Mouse (Mus musculus) CH12.LX (cell line): ENCODE measurements at regions not wholly inside any gene's neighbourhood (a gene's known extent, or its start where the extent isn't known, plus 50 kb on each side); places are given as distances from the start of the nearest gene placed in this dataset.
A peak's percentile ranks its signal among the peaks of the same experiment; 100 is the strongest.

Experiments
- DNase-seq: peaks from one replicate; pipeline ENCODE4 v3.0.0-alpha.2; 2013; ENCODE audit errors: extremely low read depth
- H3K27ac ChIP-seq: 2 replicates; pipeline ENCODE4 v1.5.1; 2012; ENCODE audit warnings: low read depth, mild to moderate bottlenecking, control low read depth, moderate library complexity; ENCODE audit not compliant: insufficient read depth
- H3K27me3 ChIP-seq: replicated peaks from 2 replicates; pipeline ENCODE3; 2012; ENCODE audit warnings: inconsistent platforms
- H3K36me3 ChIP-seq, 2 experiments: replicated peaks in 1 of 2; 2 replicates each; pipeline versions ENCODE3 to v1.6.1; 2012; ENCODE audit warnings: inconsistent platforms in 1 of 2, low read length in 1 of 2, mild to moderate bottlenecking in 1 of 2, mixed read lengths in 1 of 2, moderate library complexity in 1 of 2; ENCODE audit not compliant: control insufficient read depth in 1 of 2, insufficient read depth in 1 of 2
- H3K4me1 ChIP-seq, 2 experiments: 2 replicates each; pipeline ENCODE4 v1.6.1; 2012; ENCODE audit warnings: inconsistent platforms in 1 of 2, moderate library complexity in 1 of 2; ENCODE audit not compliant: insufficient read depth in 2 of 2, control insufficient read depth in 1 of 2
- H3K4me2 ChIP-seq: 2 replicates; pipeline ENCODE4 v1.6.1; 2012; ENCODE audit warnings: low read depth, mild to moderate bottlenecking, control low read depth; ENCODE audit not compliant: poor library complexity, insufficient read depth, severe bottlenecking
- H3K4me3 ChIP-seq, 3 experiments: fragments of 150-350 bp in 1 of 3; sonication (generic) in 1 of 3; replicated peaks in 1 of 3; 2 replicates each; pipeline versions ENCODE3 to v1.5.1; 2011 to 2012; ENCODE audit warnings: low read depth in 2 of 3, low read length in 2 of 3, mild to moderate bottlenecking in 2 of 3, moderate library complexity in 2 of 3, control low read depth in 1 of 3, improper control_type of control experiment in 1 of 3, inconsistent platforms in 1 of 3, mixed read lengths in 1 of 3; ENCODE audit not compliant: poor library complexity in 1 of 3
- H3K79me2 ChIP-seq: replicated peaks from 2 replicates; pipeline ENCODE4 v1.6.1; 2012; ENCODE audit warnings: mild to moderate bottlenecking, moderate library complexity; ENCODE audit not compliant: control insufficient read depth, poor library complexity, insufficient read depth, severe bottlenecking; ENCODE audit errors: extremely low read depth
- H3K9ac ChIP-seq: 2 replicates; pipeline ENCODE4 v1.6.1; 2012; ENCODE audit warnings: low read depth, mild to moderate bottlenecking, control low read depth, moderate library complexity; ENCODE audit not compliant: insufficient read depth
- H3K9me3 ChIP-seq: replicated peaks from 2 replicates; pipeline ENCODE3; 2012; ENCODE audit warnings: low read length, inconsistent platforms, mixed read lengths
- BHLHE40 ChIP-seq: IDR thresholded peaks from 2 replicates; pipeline ENCODE4 v1.6.1; 2011; ENCODE audit warnings: mild to moderate bottlenecking, low read depth, low read length, improper control_type of control experiment
- CHD1 ChIP-seq: IDR thresholded peaks from 2 replicates; pipeline ENCODE4 v1.6.1; 2012; ENCODE audit warnings: low read depth, low read length, improper control_type of control experiment, inconsistent platforms
- CHD2 ChIP-seq: IDR thresholded peaks from 2 replicates; pipeline ENCODE4 v1.6.1; 2011; ENCODE audit warnings: low read length, improper control_type of control experiment
- EP300 ChIP-seq: IDR thresholded peaks from 2 replicates; pipeline ENCODE4 v1.6.1; 2011; ENCODE audit warnings: low read length, improper control_type of control experiment
- ETS1 ChIP-seq: conservative IDR thresholded peaks from 2 replicates; pipeline ENCODE4 v1.6.1; 2012; ENCODE audit warnings: low read depth, mild to moderate bottlenecking, inconsistent platforms, low read length, improper control_type of control experiment, moderate library complexity
- IRF4 ChIP-seq: IDR thresholded peaks from 2 replicates; pipeline ENCODE4 v1.6.1; 2014; ENCODE audit warnings: low read depth, mild to moderate bottlenecking, inconsistent platforms, low read length, improper control_type of control experiment
- JUND ChIP-seq: conservative IDR thresholded peaks from 2 replicates; pipeline ENCODE4 v1.6.1; 2011; ENCODE audit warnings: low read depth, low read length, improper control_type of control experiment
- MEF2A ChIP-seq: IDR thresholded peaks from 2 replicates; pipeline ENCODE4 v1.6.1; 2014; ENCODE audit warnings: low read depth, mild to moderate bottlenecking, inconsistent platforms, low read length, improper control_type of control experiment, borderline replicate concordance
- MXI1 ChIP-seq: IDR thresholded peaks from 2 replicates; pipeline ENCODE4 v1.6.1; 2011; ENCODE audit warnings: mild to moderate bottlenecking, low read depth, low read length, improper control_type of control experiment
- MYC ChIP-seq: IDR thresholded peaks from 2 replicates; pipeline ENCODE4 v1.6.1; 2011; ENCODE audit warnings: low read depth, mild to moderate bottlenecking, improper control_type of control experiment, low read length
- NELFE ChIP-seq: IDR thresholded peaks from 2 replicates; pipeline ENCODE4 v1.6.1; 2011; ENCODE audit warnings: low read depth, low read length, improper control_type of control experiment
- NRF1 ChIP-seq: IDR thresholded peaks from 2 replicates; pipeline ENCODE4 v1.6.1; 2014; ENCODE audit warnings: low read depth, mild to moderate bottlenecking, inconsistent platforms, low read length, improper control_type of control experiment, moderate library complexity
- PAX5 ChIP-seq: IDR thresholded peaks from 2 replicates; pipeline ENCODE4 v1.6.1; 2012; ENCODE audit warnings: low read length, inconsistent platforms, mixed read lengths
- POLR2A ChIP-seq: IDR thresholded peaks from 2 replicates; pipeline ENCODE4 v1.6.1; 2011; ENCODE audit warnings: low read depth, mild to moderate bottlenecking, improper control_type of control experiment, low read length
- RAD21 ChIP-seq: IDR thresholded peaks from 2 replicates; pipeline ENCODE4 v1.6.1; 2011; ENCODE audit warnings: low read depth, mild to moderate bottlenecking, low read length, improper control_type of control experiment, moderate library complexity
- SIN3A ChIP-seq: IDR thresholded peaks from 2 replicates; pipeline ENCODE4 v1.6.1; 2012; ENCODE audit warnings: low read length, improper control_type of control experiment, inconsistent platforms
- SMC3 ChIP-seq: IDR thresholded peaks from 2 replicates; pipeline ENCODE4 v1.6.1; 2011; ENCODE audit warnings: low read depth, low read length, improper control_type of control experiment
- TBP ChIP-seq: conservative IDR thresholded peaks from 2 replicates; pipeline ENCODE4 v1.6.1; 2011; ENCODE audit warnings: low read depth, low read length, improper control_type of control experiment
- TCF12 ChIP-seq: IDR thresholded peaks from 2 replicates; pipeline ENCODE4 v1.6.1; 2014; ENCODE audit warnings: low read depth, mild to moderate bottlenecking, inconsistent platforms, low read length, improper control_type of control experiment
- UBTF ChIP-seq: IDR thresholded peaks from 2 replicates; pipeline ENCODE4 v1.6.1; 2012; ENCODE audit warnings: low read depth, mild to moderate bottlenecking, inconsistent platforms, low read length, improper control_type of control experiment, moderate library complexity
- USF1 ChIP-seq: IDR thresholded peaks from 2 replicates; pipeline ENCODE4 v1.6.1; 2014; ENCODE audit warnings: low read depth, mild to moderate bottlenecking, inconsistent platforms, low read length, improper control_type of control experiment
- USF2 ChIP-seq: conservative IDR thresholded peaks from 2 replicates; pipeline ENCODE4 v1.6.1; 2011; ENCODE audit warnings: low read depth, low read length, improper control_type of control experiment
- ZC3H11A ChIP-seq: IDR thresholded peaks from 2 replicates; pipeline ENCODE4 v1.6.1; 2012; ENCODE audit warnings: low read depth, mild to moderate bottlenecking, inconsistent platforms, low read length, improper control_type of control experiment
- ZMIZ1 ChIP-seq: IDR thresholded peaks from 2 replicates; pipeline ENCODE4 v1.6.1; 2012; ENCODE audit warnings: low read depth, mild to moderate bottlenecking, inconsistent platforms, low read length, improper control_type of control experiment
- dilution Hi-C: fragments of 300-500 bp; cut with MboI; formaldehyde crosslinking; loops from 2 replicates; pipeline ENCODE4 v1.14.3; 2020; ENCODE audit warnings: low sequenced_read_pairs; ENCODE audit not compliant: extremely low pct_unique_long_range_greater_than_20kb, extremely low pct_ligation_motif_present
- in situ Hi-C: fragments of 300-500 bp; cut with MboI; formaldehyde crosslinking; loops from 3 replicates; pipeline ENCODE4 v1.14.3; 2019; ENCODE audit warnings: low sequenced_read_pairs, low pct_ligation_motif_present, low pct_unique_long_range_greater_than_20kb, mixed read lengths

DNA sequence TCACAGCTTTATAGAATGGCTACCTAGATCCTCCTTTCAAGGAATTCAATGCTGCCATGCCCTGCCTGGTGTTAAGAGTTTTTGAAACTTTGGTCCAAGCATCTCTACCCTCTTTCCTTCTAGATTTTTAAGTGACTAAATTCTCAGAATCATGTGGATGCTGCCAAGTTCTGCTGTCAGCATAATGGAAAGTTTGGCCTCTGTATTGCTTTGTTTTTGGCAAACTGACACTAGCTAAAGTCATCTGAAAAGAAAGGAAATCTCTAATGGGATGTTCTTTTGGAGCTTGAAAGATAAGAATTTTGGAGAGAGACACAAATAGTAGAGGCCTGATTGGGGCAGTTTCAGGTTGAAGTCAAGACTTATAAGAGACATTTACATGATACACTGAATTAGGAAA, 589.8 kb upstream of the Zeb2 start:
- no peaks in the 10 kb centered on the region for H3K36me3 ChIP-seq
- DNase-seq: no peak
- dilution Hi-C loops (no loop called here), in situ Hi-C loops (no loop called here)
- H3K4me1 ChIP-seq: peaks cover 6 to 8% of the 10 kb centered on the region in 2 experiments
- H3K4me2 ChIP-seq: no peak overlapping the region
- H3K9me3 ChIP-seq: no peaks in the 10 kb centered on the region
- H3K4me3 ChIP-seq: no peak overlapping the region
- H3K79me2 ChIP-seq: no peaks in the 10 kb centered on the region
- H3K27ac ChIP-seq: no peak overlapping the region
- H3K9ac ChIP-seq: no peak overlapping the region
- H3K27me3 ChIP-seq: no peaks in the 10 kb centered on the region
- TF ChIP-seq USF1 (no peak), NELFE (no peak), SIN3A (no peak), CHD2 (no peak), USF2 (no peak), RAD21 (no peak), TBP (no peak)
- TF ChIP-seq, all 38 proteins: peak for 0

DNA sequence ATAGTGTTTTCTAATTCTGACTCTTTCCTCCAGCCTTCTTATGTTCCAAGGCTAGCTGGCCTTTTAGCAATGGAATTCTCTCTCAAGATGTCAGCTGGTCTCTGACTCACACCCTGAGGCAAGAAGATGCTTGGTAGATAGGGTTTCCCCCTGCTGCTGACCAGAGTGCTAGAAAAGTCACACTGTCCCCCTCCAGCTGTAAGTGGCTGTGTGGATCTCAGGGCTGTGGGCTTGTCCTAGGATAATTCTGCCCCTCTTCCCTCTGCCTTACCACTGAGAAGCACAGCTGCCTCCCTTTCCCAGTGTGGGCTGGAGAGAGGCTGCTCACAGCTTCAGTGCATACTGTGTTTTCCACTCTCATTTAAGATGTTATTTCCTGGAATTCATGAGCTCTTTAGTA, 585.3 kb upstream of the Zeb2 start:
- peak; percentile 23 for DNase-seq

DNA sequence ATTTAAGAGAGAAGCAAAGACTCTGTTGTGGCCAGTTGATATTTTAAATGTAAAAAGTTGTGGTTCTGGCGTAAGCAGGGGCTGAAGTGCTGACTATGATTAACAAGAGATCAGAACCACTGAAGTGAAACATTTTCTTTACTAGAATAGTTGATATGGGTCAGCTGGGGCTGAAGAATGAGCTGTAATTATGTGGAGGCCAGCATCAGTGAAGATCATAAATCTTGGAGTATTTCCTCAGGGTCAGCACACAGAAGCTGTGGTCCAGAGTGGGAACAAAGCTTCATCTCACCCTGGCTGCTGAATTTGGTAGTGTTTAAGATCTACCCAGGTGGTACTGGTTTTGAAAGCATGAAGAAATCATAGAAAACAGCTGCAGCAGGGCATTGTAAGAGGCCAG, 583.4 kb upstream of the Zeb2 start:
- Histone ChIP-seq H3K79me2 (no peaks in the 10 kb centered on the region), H3K4me2 (no peak overlapping the region), H3K27me3 (no peaks in the 10 kb centered on the region), H3K9me3 (no peaks in the 10 kb centered on the region), H3K4me3 (no peak overlapping the region), H3K36me3 (no peaks in the 10 kb centered on the region), H3K27ac (no peak overlapping the region), H3K9ac (no peak overlapping the region), H3K4me1 (peaks cover 10 to 15% of the 10 kb centered on the region in 2 experiments)
- TF ChIP-seq USF1 (no peak), TCF12 (no peak), SMC3 (no peak), ZMIZ1 (no peak), TBP (no peak), NELFE (no peak), ETS1 (no peak), EP300 (no peak), USF2 (no peak), NRF1 (no peak), SIN3A (no peak), RAD21 (no peak), CHD2 (no peak)
- DNase-seq: no peak
- in situ Hi-C loops: no loop called here
- dilution Hi-C loops: no loop called here

More for the DNA sequence above, 585.3 kb upstream of the Zeb2 start:
- dilution Hi-C loops: no loop called here
- H3K36me3 ChIP-seq: no peaks in the 10 kb centered on the region
- H3K4me3 ChIP-seq: no peak overlapping the region
- TF ChIP-seq MEF2A (0 out of 2 replicates have a peak, but pooled peaks have one; percentile 29), JUND (no peak), POLR2A (no peak), ETS1 (0 out of 2 replicates have a peak, but pooled peaks have one; percentile 20), MYC (no peak), NELFE (no peak), UBTF (no peak), PAX5 (no peak), MXI1 (no peak), CHD1 (no peak), USF2 (no peak), ZC3H11A (no peak), IRF4 (0 out of 2 replicates have a peak, but pooled peaks have one; percentile 11), BHLHE40 (no peak)
- TF ChIP-seq, all 38 proteins: peak for 3
- Histone ChIP-seq H3K4me1 (peaks cover 10 to 15% of the 10 kb centered on the region in 2 experiments), H3K9me3 (no peaks in the 10 kb centered on the region), H3K4me2 (no peak overlapping the region; the same call in 1 of the 2 replicates), H3K27me3 (no peaks in the 10 kb centered on the region), H3K79me2 (no peaks in the 10 kb centered on the region), H3K27ac (no peak overlapping the region), H3K9ac (no peak overlapping the region)
- in situ Hi-C loops: no loop called here
